Mouse (Mus musculus): ENCODE data around the gene Hprt.

DNA sequence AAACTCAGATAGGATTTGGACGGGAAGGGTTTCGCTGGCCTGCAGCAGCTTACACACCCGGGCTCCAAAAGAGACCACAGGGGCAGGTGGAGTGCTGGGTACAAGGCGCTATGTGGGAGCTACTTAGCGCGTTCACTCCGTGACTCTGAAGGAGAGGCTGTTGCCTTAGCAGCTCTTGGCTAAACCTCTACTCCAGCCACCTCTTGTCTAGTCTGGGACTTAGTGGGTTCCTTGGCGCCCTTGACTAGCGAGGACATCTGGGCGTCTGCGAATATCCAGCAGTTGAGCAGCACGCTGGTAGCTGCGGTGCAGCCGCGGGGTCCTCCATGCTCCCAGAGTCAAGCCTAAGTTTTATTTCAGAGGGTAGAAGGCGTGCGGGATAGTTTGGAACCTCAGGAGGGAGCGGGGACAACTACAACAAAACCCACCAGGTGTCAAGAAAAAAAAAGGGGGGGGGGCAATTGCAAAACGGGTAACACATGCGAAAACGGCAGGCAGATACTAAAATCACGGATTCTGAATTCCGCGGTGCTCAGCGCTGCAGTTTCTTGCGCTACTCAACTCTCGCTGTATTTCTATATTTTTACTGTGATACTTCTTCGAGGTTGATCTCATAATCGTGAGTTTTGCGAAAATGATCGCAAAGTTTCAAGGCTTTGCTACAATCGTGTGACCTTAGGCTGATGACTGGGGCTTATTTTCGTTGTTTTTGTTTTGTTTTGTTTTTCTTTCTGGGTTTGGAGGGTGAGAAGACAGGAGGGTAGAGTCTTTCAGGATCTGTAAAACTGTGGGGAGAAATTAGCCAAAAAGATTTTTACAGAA is 70.7 kb downstream of the Hprt start:
- TF ChIP-seq CTCF (IDR thresholded peaks at IDR 0.05; ENCODE audit: low read depth, low read length) (no peak), POLR2A (IDR thresholded peaks at IDR 0.05; ENCODE audit: borderline replicate concordance, low read depth, low read length) (no peak)
